Mouse (Mus musculus) left cerebral cortex, adult 11 months (tissue): ENCODE data around the gene Akap1.

Source experiments
- DNase-seq: peaks from one replicate; pipeline ENCODE4 v3.0.0; 2022; ENCODE audit warnings: low spot score

Gene Akap1

GRCm38 (mm10) chr11:88878011-88878410 is 13.6 kb upstream of the Akap1 start:
- no peak for DNase-seq

- DNase-seq, result no peak
Observed at GRCm38 (mm10) chr11:88873667-88874030, 9.3 kb upstream of the Akap1 start.

GRCm38 (mm10) chr11:88873027-88873666 is 8.8 kb upstream of the Akap1 start:
- DNase-seq, result no peak

- no peak for DNase-seq
Observed at GRCm38 (mm10) chr11:88869443-88869842, 5.1 kb upstream of the Akap1 start.

GRCm38 (mm10) chr11:88863904-88864457 is 405 bp downstream of the Akap1 start:
- DNase-seq, result no peak

GRCm38 (mm10) chr11:88863071-88863903 is 1.1 kb downstream of the Akap1 start:
- DNase-seq, result no peak

GRCm38 (mm10) chr11:88862355-88862754 is 2.0 kb downstream of the Akap1 start:
- DNase-seq, result no peak

- DNase-seq, result no peak
Observed at GRCm38 (mm10) chr11:88861060-88861459, 3.3 kb downstream of the Akap1 start.

- DNase-seq, result no peak
Observed at GRCm38 (mm10) chr11:88860641-88861040, 3.7 kb downstream of the Akap1 start.

GRCm38 (mm10) chr11:88857311-88858005 is 6.9 kb downstream of the Akap1 start:
- DNase-seq, result no peak

- DNase-seq, result no peak
Observed at GRCm38 (mm10) chr11:88856383-88856782, 8.0 kb downstream of the Akap1 start.

- no peak for DNase-seq
Observed at GRCm38 (mm10) chr11:88855795-88856194, 8.6 kb downstream of the Akap1 start.

- no peak for DNase-seq
Observed at GRCm38 (mm10) chr11:88853588-88853987, 10.8 kb downstream of the Akap1 start.

GRCm38 (mm10) chr11:88852806-88853205 is 11.6 kb downstream of the Akap1 start:
- no peak for DNase-seq

GRCm38 (mm10) chr11:88851049-88851825 is 13.1 kb downstream of the Akap1 start:
- DNase-seq, result no peak

- DNase-seq, result no peak
Observed at GRCm38 (mm10) chr11:88849732-88850131, 14.7 kb downstream of the Akap1 start.

GRCm38 (mm10) chr11:88849284-88849683 is 15.1 kb downstream of the Akap1 start:
- peak; percentile 56 for DNase-seq

GRCm38 (mm10) chr11:88848590-88848989 is 15.8 kb downstream of the Akap1 start:
- DNase-seq, result no peak

GRCm38 (mm10) chr11:88847281-88848006 is 16.9 kb downstream of the Akap1 start:
- no peak for DNase-seq

GRCm38 (mm10) chr11:88844384-88844783 is 20.0 kb downstream of the Akap1 start:
- no peak for DNase-seq

- DNase-seq, result no peak
Observed at GRCm38 (mm10) chr11:88843305-88843704, 21.1 kb downstream of the Akap1 start.
